Mouse (Mus musculus): Measurements from ENCODE around the gene Gm11639.

GRCm38 (mm10) chr11:104744995-104745568 is 59.6 kb downstream of the Gm11639 start:
- TF ChIP-seq POLR2A (IDR thresholded peaks at IDR 0.05; ENCODE audit: borderline replicate concordance, insufficient read depth, low read length) = no peak
- no peak for TF ChIP-seq CTCF (IDR thresholded peaks at IDR 0.05; ENCODE audit: borderline replicate concordance, insufficient read depth, low read depth, low read length)
